Mouse (Mus musculus) MEL (cell line): Measurements from ENCODE around the gene Tcf12. TPM values are rescaled to one million over a fixed set of nuclear protein-coding genes. Genes with fewer than 3 reads are reported as not detected.

Experiments
- DNase-seq: peaks from one replicate; pipeline ENCODE4 v3.0.0; 2011; ENCODE audit warnings: low read depth, low spot score
- H3K27ac ChIP-seq: 2 replicates; pipeline ENCODE4 v1.5.1; 2012; ENCODE audit warnings: low read depth, mild to moderate bottlenecking, control low read depth, low read length, moderate library complexity; ENCODE audit not compliant: control insufficient read depth
- H3K27me3 ChIP-seq, 2 experiments: fragments of 150-350 bp in 1 of 2; sonication (generic) in 1 of 2; 2 replicates each; pipeline ENCODE4 v1.6.1; 2012; ENCODE audit warnings: low read length in 2 of 2, mild to moderate bottlenecking in 2 of 2, improper control_type of control experiment in 1 of 2, moderate library complexity in 1 of 2; ENCODE audit not compliant: insufficient read depth in 2 of 2, control insufficient read depth in 1 of 2
- H3K36me3 ChIP-seq, 2 experiments: 2 replicates each; pipeline ENCODE4 v1.6.1; 2012 to 2014; ENCODE audit warnings: low read length in 2 of 2, improper control_type of control experiment in 1 of 2, inconsistent platforms in 1 of 2, mild to moderate bottlenecking in 1 of 2; ENCODE audit not compliant: insufficient read depth in 2 of 2, control insufficient read depth in 1 of 2
- H3K4me1 ChIP-seq, 2 experiments: fragments of 150-350 bp in 1 of 2; sonication (generic) in 1 of 2; 2 replicates each; pipeline ENCODE4 v1.6.1; 2012; ENCODE audit warnings: low read length in 2 of 2, improper control_type of control experiment in 1 of 2, mild to moderate bottlenecking in 1 of 2; ENCODE audit not compliant: insufficient read depth in 2 of 2, control insufficient read depth in 1 of 2
- H3K4me3 ChIP-seq, 2 experiments: fragments of 150-350 bp in 1 of 2; sonication (generic) in 1 of 2; 2 replicates each; pipeline ENCODE4 v1.5.1; 2012; ENCODE audit warnings: low read depth in 2 of 2, low read length in 2 of 2, mild to moderate bottlenecking in 2 of 2, moderate library complexity in 2 of 2, control low read depth in 1 of 2, improper control_type of control experiment in 1 of 2; ENCODE audit not compliant: control insufficient read depth in 1 of 2, insufficient read depth in 1 of 2
- H3K79me2 ChIP-seq: 2 replicates; pipeline ENCODE4 v1.6.1; 2012; ENCODE audit warnings: mild to moderate bottlenecking, low read length, moderate library complexity; ENCODE audit not compliant: control insufficient read depth, poor library complexity, insufficient read depth
- H3K9ac ChIP-seq: 2 replicates; pipeline ENCODE4 v1.6.1; 2012; ENCODE audit warnings: low read depth, mild to moderate bottlenecking, control low read depth, low read length, moderate library complexity; ENCODE audit not compliant: control insufficient read depth, poor library complexity, severe bottlenecking
- H3K9me3 ChIP-seq: fragments of 150-350 bp; sonication (generic); replicated peaks from 2 replicates; pipeline ENCODE4 v1.6.1; 2012; ENCODE audit warnings: mild to moderate bottlenecking, low read length, improper control_type of control experiment, moderate library complexity; ENCODE audit not compliant: insufficient read depth
- BHLHE40 ChIP-seq: IDR thresholded peaks from 2 replicates; pipeline ENCODE4 v1.6.1; 2012; ENCODE audit warnings: low read depth, mild to moderate bottlenecking, inconsistent platforms, low read length, improper control_type of control experiment, borderline replicate concordance
- CHD2 ChIP-seq: IDR thresholded peaks from 2 replicates; pipeline ENCODE4 v1.6.1; 2011; ENCODE audit warnings: low read length, improper control_type of control experiment
- E2F4 ChIP-seq: IDR thresholded peaks from 2 replicates; pipeline ENCODE4 v1.6.1; 2011; ENCODE audit warnings: low read depth, low read length, improper control_type of control experiment, borderline replicate concordance
- EP300 ChIP-seq, 2 experiments: IDR thresholded peaks; 2 replicates each; pipeline ENCODE4 v1.6.1; 2011; ENCODE audit warnings: improper control_type of control experiment in 2 of 2, low read length in 2 of 2, low read depth in 1 of 2, mild to moderate bottlenecking in 1 of 2
- ETS1 ChIP-seq: IDR thresholded peaks from 2 replicates; pipeline ENCODE4 v1.6.1; 2012; ENCODE audit warnings: low read depth, mild to moderate bottlenecking, inconsistent platforms, low read length, improper control_type of control experiment, moderate library complexity
- GATA1 ChIP-seq: IDR thresholded peaks from 2 replicates; pipeline ENCODE4 v1.6.1; 2011; ENCODE audit warnings: low read depth, low read length, improper control_type of control experiment
- JUND ChIP-seq: IDR thresholded peaks from 2 replicates; pipeline ENCODE4 v1.6.1; 2011; ENCODE audit warnings: low read depth, mild to moderate bottlenecking, improper control_type of control experiment, low read length
- KAT2A ChIP-seq: conservative IDR thresholded peaks from 2 replicates; pipeline ENCODE4 v1.6.1; 2012; ENCODE audit warnings: low read depth, low read length, improper control_type of control experiment, inconsistent platforms
- MAZ ChIP-seq: IDR thresholded peaks from 2 replicates; pipeline ENCODE4 v1.6.1; 2012; ENCODE audit warnings: low read depth, mild to moderate bottlenecking, inconsistent platforms, low read length, improper control_type of control experiment
- MYB ChIP-seq: IDR thresholded peaks from 2 replicates; pipeline ENCODE4 v1.6.1; 2011; ENCODE audit warnings: mild to moderate bottlenecking, low read depth, low read length, improper control_type of control experiment
- POLR2AphosphoS2 ChIP-seq: IDR thresholded peaks from 2 replicates; pipeline ENCODE4 v1.6.1; 2011; ENCODE audit warnings: low read length, improper control_type of control experiment
- POLR2AphosphoS5 ChIP-seq: IDR thresholded peaks from 2 replicates; pipeline ENCODE4 v1.6.1; 2012; ENCODE audit warnings: low read depth, borderline replicate concordance, mild to moderate bottlenecking, inconsistent platforms, low read length, moderate library complexity, mixed read lengths
- RCOR1 ChIP-seq: IDR thresholded peaks from 2 replicates; pipeline ENCODE4 v1.6.1; 2012; ENCODE audit warnings: low read depth, mild to moderate bottlenecking, inconsistent platforms, low read length, improper control_type of control experiment
- SIN3A ChIP-seq: IDR thresholded peaks from 2 replicates; pipeline ENCODE4 v1.6.1; 2012; ENCODE audit warnings: low read length, improper control_type of control experiment, inconsistent platforms
- TAL1 ChIP-seq: IDR thresholded peaks from 2 replicates; pipeline ENCODE4 v1.6.1; 2012; ENCODE audit warnings: mild to moderate bottlenecking, inconsistent platforms, low read length, moderate library complexity, mixed read lengths
- TBP ChIP-seq: IDR thresholded peaks from 2 replicates; pipeline ENCODE4 v1.8.0; 2011; ENCODE audit warnings: low read depth, low read length, improper control_type of control experiment
- UBTF ChIP-seq: IDR thresholded peaks from 2 replicates; pipeline ENCODE4 v1.6.1; 2012; ENCODE audit warnings: low read depth, mild to moderate bottlenecking, inconsistent platforms, low read length, improper control_type of control experiment, moderate library complexity, borderline replicate concordance; ENCODE audit not compliant: insufficient read depth
- USF1 ChIP-seq: IDR thresholded peaks from 2 replicates; pipeline ENCODE4 v1.6.1; 2014; ENCODE audit warnings: low read depth, mild to moderate bottlenecking, inconsistent platforms, low read length, improper control_type of control experiment, moderate library complexity
- ZKSCAN1 ChIP-seq: IDR thresholded peaks from 2 replicates; pipeline ENCODE4 v1.6.1; 2012; ENCODE audit warnings: low read depth, mild to moderate bottlenecking, inconsistent platforms, low read length, improper control_type of control experiment, moderate library complexity
- ZNF384 ChIP-seq: IDR thresholded peaks from 2 replicates; pipeline ENCODE4 v1.6.1; 2012; ENCODE audit warnings: low read depth, mild to moderate bottlenecking, inconsistent platforms, low read length, improper control_type of control experiment
- polyA plus RNA-seq, 2 experiments: library from polyadenylated mRNA; stranded (reverse) in 1 of 2; unstranded in 1 of 2; fragments of >175 nt in 1 of 2; fragments of >200 nt in 1 of 2; gene quantifications; 2 replicates each; pipeline versions ENCODE4 v1.2.1 to v1.2.4; 2012; ENCODE audit warnings: low replicate concordance in 2 of 2, low read depth in 1 of 2; ENCODE audit not compliant: insufficient read length in 2 of 2, insufficient read depth in 1 of 2, missing spikeins in 1 of 2
- total RNA-seq: library from RNA; depleted of rRNA; stranded (reverse); fragments of 300-350 nt; gene quantifications from 2 replicates; pipeline ENCODE4 v1.2.3, GENCODE M21; 2012

Tcf12 gene
- total and polyA plus RNA-seq, 3 experiments, result 29.3 to 70.5 (median 39.6) TPM

DNA sequence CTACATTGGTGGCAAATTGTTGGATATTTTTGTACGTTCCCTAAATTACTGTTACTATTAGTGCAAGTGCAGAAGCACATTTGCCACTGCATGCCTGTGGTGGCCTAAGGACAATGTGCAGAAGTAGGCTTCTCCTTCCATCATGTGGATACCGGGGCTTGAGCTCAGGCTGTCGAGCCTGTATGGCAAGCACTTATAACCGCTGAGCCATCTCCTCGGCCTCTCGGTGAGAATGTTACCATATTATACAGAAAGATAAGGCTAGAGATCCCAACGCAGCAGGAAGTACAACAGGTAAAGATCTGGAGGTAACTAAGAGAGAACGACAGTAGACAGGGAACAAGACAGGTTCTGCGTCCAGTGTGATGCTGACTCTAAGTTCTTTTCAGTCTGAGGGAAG, 263.8 kb downstream of the Tcf12 start:
- TF ChIP-seq POLR2AphosphoS5 (no peak), TBP (0 out of 2 replicates have a peak, but pooled peaks have one; percentile 5), BHLHE40 (no peak), GATA1 (no peak)
- TF ChIP-seq, all 39 proteins: peak for 1
- H3K27me3 ChIP-seq, result no peaks in the 10 kb centered on the region
- H3K36me3 ChIP-seq, result peaks cover 8 to 47% of the 10 kb centered on the region in 2 experiments
- H3K79me2 ChIP-seq, result no peaks in the 10 kb centered on the region
- H3K27ac ChIP-seq, result peak overlapping the region; percentile 81
- DNase-seq, result peak; percentile 59
- no peak overlapping the region for H3K4me3 ChIP-seq
- peak overlapping the region; percentile 7; the same call in 1 of the 2 replicates for H3K9ac ChIP-seq
- H3K9me3 ChIP-seq, result no peaks in the 10 kb centered on the region
- H3K4me1 ChIP-seq, result peaks cover 21 to 32% of the 10 kb centered on the region in 2 experiments

DNA sequence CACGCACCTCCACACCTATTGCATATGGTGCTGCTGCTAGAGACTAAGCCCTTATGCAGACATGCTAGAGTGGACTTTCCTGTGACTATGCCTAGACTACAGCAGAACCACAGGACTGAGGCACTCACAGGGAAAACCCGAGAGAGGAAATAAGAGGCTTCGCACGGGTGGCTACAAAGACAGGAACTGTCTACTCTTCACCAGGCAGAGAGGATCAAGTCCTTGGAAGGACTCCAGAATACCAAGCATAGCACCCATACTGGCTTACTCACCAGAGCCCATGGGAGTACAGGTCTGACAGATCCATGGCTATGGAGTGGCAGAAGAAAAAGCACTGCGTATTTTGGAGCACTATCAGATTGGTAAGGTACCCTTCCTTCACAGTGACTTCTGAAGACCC, 269.8 kb downstream of the Tcf12 start:
- DNase-seq, result no peak
- Histone ChIP-seq H3K79me2 (no peaks in the 10 kb centered on the region), H3K27ac (no peak overlapping the region), H3K9ac (no peak overlapping the region), H3K4me1 (peaks cover 0 to 6% of the 10 kb centered on the region in 2 experiments; a peak in 2 of 4 replicates), H3K27me3 (no peaks in the 10 kb centered on the region), H3K4me3 (no peak overlapping the region), H3K36me3 (peaks cover 5 to 9% of the 10 kb centered on the region in 2 experiments), H3K9me3 (no peaks in the 10 kb centered on the region)
- TF ChIP-seq CHD2 (no peak), ZKSCAN1 (no peak), USF1 (no peak), RCOR1 (no peak), MAZ (no peak), BHLHE40 (no peak), JUND (no peak), UBTF (no peak), GATA1 (no peak), E2F4 (no peak), ZNF384 (no peak), ETS1 (no peak), POLR2AphosphoS2 (no peak)

DNA sequence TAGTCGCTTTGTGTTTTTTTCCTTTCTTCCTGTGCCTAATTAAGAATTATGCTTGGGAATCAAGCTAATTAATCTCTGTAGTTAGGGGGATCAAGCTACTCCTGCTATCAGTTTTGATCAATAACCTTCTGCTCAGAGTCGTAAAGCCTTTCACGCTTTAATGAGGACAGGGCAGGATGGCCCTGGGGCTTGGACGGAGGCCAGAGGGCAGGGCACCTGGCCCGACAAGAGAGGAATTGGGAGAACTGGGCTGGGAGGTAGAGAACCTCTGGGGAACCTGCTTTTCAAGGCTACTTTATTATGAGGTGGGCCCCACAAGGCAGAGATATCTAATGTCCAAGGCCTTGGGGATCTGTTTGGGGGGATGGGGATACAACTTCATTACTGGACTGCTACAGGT, 274.3 kb downstream of the Tcf12 start:
- Histone ChIP-seq H3K79me2 (no peaks in the 10 kb centered on the region), H3K27ac (no peak overlapping the region), H3K36me3 (no peaks in the 10 kb centered on the region), H3K4me1 (no peaks in the 10 kb centered on the region), H3K4me3 (no peak overlapping the region), H3K9me3 (no peaks in the 10 kb centered on the region), H3K9ac (no peak overlapping the region), H3K27me3 (no peaks in the 10 kb centered on the region)
- no peak for DNase-seq
- TF ChIP-seq TBP, result no peak
- TF ChIP-seq TAL1, result no peak
- TF ChIP-seq POLR2AphosphoS5, result no peak
- TF ChIP-seq BHLHE40, result no peak
- TF ChIP-seq ZNF384, result no peak
- TF ChIP-seq ZKSCAN1, result no peak
- no peak for TF ChIP-seq SIN3A
- TF ChIP-seq EP300 (IDR thresholded peaks at IDR 0.05; ENCODE audit: low read depth in 1 of 2, low read length in 2 of 2), result no peak
- TF ChIP-seq KAT2A, result no peak
- no peak for TF ChIP-seq CHD2
- no peak for TF ChIP-seq MYB
- no peak for TF ChIP-seq MAZ
